Mouse (Mus musculus) olfactory bulb, adult 2 months (tissue): ENCODE results near the gene Sept1. TPM values are rescaled to one million over a fixed set of nuclear protein-coding genes. Genes with fewer than 3 reads are reported as not detected.
A peak's percentile ranks its signal among the peaks of the same experiment; 100 is the strongest.

ENCODE experiments used
- H3K27ac ChIP-seq: fragments of 200-500 bp; 2 replicates; pipeline ENCODE4 v1.5.1; 2012; ENCODE audit warnings: low read depth, low read length; ENCODE audit not compliant: insufficient read depth
- H3K4me1 ChIP-seq: fragments of 200-500 bp; 2 replicates; pipeline ENCODE4 v1.6.1; 2012; ENCODE audit warnings: low read length; ENCODE audit not compliant: control insufficient read depth, insufficient read depth
- H3K4me3 ChIP-seq: fragments of 200-500 bp; 2 replicates; pipeline ENCODE4 v1.5.1; 2012; ENCODE audit warnings: mild to moderate bottlenecking, low read depth, low read length, moderate library complexity; ENCODE audit not compliant: insufficient read depth
- CTCF ChIP-seq: fragments of 200-500 bp; IDR thresholded peaks from 2 replicates; pipeline ENCODE4 v1.5.1; 2012; ENCODE audit warnings: low read depth, mild to moderate bottlenecking, low read length, moderate library complexity; ENCODE audit not compliant: insufficient read depth
- POLR2A ChIP-seq: fragments of 200-500 bp; IDR thresholded peaks from 2 replicates; pipeline ENCODE4 v1.6.1; 2012; ENCODE audit warnings: mild to moderate bottlenecking, low read depth, low read length, moderate library complexity; ENCODE audit not compliant: insufficient read depth
- WGBS: fragments of 180-500 bp; shearing (Covaris S2); methylation state at CpG from one replicate; pipeline ENCODE4 v1.1.7; 2018; 5-methylcytosine and 5-hydroxymethylcytosine counted together
- polyA plus RNA-seq: library from polyadenylated mRNA; stranded (reverse); fragments of >200 nt; gene quantifications from 2 replicates; pipeline ENCODE4 v1.2.4, GENCODE M21; 2012; ENCODE audit warnings: low replicate concordance; ENCODE audit not compliant: missing spikeins, insufficient read depth, insufficient read length

The Sept1 gene
- polyA plus RNA-seq, result 2,394 TPM in 1 of 2 replicates, not detected in the other

- peak; percentile 55; the same call in 1 of the 2 replicates for TF ChIP-seq POLR2A
- TF ChIP-seq CTCF, result no peak
- under 1% methylated on average over 64 of the region's 64 CpGs for WGBS
- peak within 1 kb of the TSS; percentile 86 for H3K27ac ChIP-seq
- H3K4me1 ChIP-seq, result peaks cover 11% of the 10 kb centered on the region
- H3K4me3 ChIP-seq, result peak within 1 kb of the TSS; percentile 86
Observed at GRCm38 (mm10) chr7:127232622-127233367, at the start of gene Sept1, which contains the start of gene Zfp553. TSS of gene Sept1 (minus strand) at chr7:127233130. TSS of gene Zfp553 (plus strand) at chr7:127233061.

- Histone ChIP-seq H3K27ac (no peak overlapping the region), H3K4me3 (no peak overlapping the region), H3K4me1 (no peaks in the 10 kb centered on the region)
- TF ChIP-seq CTCF, result no peak
- TF ChIP-seq POLR2A, result no peak
- WGBS, result 65% methylated on average over 2 of the region's 2 CpGs
Observed at GRCm38 (mm10) chr7:127282190-127282589, 49.3 kb upstream of the Sept1 start.

- TF ChIP-seq POLR2A (no peak), CTCF (no peak)
- 80% methylated on average over 4 of the region's 4 CpGs for WGBS
- Histone ChIP-seq H3K27ac (no peak overlapping the region), H3K4me3 (no peak overlapping the region), H3K4me1 (no peaks in the 10 kb centered on the region)
Observed at GRCm38 (mm10) chr7:127281114-127281513, 48.2 kb upstream of the Sept1 start.

DNA sequence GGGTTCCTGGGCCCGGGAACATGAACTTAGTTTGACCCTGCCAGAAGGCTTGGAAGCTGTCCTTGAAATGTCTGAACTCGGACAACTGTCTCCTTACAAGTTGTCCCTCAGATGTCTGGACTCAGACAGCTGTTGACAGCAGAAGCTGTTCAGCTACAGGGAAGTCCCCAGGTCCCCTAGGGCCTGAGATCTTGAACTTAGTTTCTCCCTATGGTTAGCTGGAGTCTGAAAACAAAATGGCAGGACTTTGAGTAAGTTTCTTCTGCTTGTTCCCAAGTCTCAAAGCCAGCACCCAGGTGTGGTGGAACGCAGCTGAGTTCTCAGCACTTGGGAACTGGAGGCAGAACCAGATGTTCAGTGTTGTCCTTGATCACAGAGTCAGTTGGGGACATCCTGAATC, 47.2 kb upstream of the Sept1 start:
- 85% methylated on average over 3 of the region's 3 CpGs for WGBS
- Histone ChIP-seq H3K4me1 (no peaks in the 10 kb centered on the region), H3K27ac (no peak overlapping the region), H3K4me3 (no peak overlapping the region)
- no peak for TF ChIP-seq POLR2A
- TF ChIP-seq CTCF, result no peak

- Histone ChIP-seq H3K4me3 (no peak overlapping the region), H3K27ac (no peak overlapping the region), H3K4me1 (peaks cover 3% of the 10 kb centered on the region; the same call in 1 of the 2 replicates)
- WGBS, result 24% methylated on average over 8 of the region's 8 CpGs
- TF ChIP-seq POLR2A, result no peak
- TF ChIP-seq CTCF, result no peak
Observed at GRCm38 (mm10) chr7:127278311-127278710, 45.4 kb upstream of the Sept1 start.

- no peak overlapping the region for H3K27ac ChIP-seq
- 82% methylated on average over 5 of the region's 5 CpGs for WGBS
- peaks cover 11% of the 10 kb centered on the region for H3K4me1 ChIP-seq
- H3K4me3 ChIP-seq, result no peak overlapping the region
- no peak for TF ChIP-seq POLR2A
Observed at GRCm38 (mm10) chr7:127276519-127276961, 43.6 kb upstream of the Sept1 start.

DNA sequence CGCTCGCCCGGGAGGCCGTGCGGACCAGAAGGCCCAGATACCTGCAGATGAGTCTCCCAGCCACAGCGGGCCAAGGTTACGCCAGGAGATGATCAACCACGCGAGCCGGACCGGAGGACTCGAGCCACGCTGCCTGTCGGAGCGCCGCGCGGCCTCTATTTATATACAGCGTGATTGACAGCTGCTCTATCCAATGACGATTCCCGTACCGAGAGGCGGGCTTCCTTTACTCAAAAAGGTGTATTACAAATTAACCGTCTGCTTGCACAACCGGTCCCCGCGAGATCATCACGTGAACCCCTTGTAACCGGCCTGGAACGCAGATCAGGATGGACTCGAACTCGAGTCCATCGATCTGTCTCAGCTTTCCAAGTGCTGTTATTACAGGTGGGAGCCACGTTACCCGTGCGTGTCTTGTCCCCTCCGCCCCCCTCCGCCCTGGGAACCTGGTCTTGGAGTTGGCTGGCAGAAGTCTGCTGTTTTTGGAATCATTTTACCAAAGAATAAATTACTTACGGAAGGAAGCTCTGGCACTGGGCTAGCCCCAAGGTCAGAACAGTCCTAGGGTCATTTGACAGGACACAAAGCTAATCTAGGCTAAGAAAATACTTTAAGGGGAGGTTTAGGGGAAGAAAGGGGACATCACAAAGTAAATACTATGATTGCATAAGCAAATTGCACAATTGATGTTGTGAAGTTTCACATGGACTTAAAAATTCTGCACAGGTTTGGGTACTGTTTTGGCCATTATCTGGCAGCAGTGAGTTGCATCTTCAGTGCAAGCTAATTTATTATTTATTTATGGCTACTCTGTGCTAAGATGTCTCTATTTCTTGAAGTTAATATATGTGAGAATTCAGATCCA, 41.2 kb upstream of the Sept1 start, which contains the start of gene Sephs2:
Sephs2 (minus strand) TSS at position 131 of the 865 bp plus-strand sequence.
- 2% methylated on average over 39 of the region's 39 CpGs for WGBS
- no peak for TF ChIP-seq CTCF
- peak; percentile 87 for TF ChIP-seq POLR2A
- peak within 1 kb of the TSS; percentile 18 for H3K27ac ChIP-seq
- H3K4me1 ChIP-seq, result peaks cover 11% of the 10 kb centered on the region
- H3K4me3 ChIP-seq, result peak within 1 kb of the TSS; percentile 74

DNA sequence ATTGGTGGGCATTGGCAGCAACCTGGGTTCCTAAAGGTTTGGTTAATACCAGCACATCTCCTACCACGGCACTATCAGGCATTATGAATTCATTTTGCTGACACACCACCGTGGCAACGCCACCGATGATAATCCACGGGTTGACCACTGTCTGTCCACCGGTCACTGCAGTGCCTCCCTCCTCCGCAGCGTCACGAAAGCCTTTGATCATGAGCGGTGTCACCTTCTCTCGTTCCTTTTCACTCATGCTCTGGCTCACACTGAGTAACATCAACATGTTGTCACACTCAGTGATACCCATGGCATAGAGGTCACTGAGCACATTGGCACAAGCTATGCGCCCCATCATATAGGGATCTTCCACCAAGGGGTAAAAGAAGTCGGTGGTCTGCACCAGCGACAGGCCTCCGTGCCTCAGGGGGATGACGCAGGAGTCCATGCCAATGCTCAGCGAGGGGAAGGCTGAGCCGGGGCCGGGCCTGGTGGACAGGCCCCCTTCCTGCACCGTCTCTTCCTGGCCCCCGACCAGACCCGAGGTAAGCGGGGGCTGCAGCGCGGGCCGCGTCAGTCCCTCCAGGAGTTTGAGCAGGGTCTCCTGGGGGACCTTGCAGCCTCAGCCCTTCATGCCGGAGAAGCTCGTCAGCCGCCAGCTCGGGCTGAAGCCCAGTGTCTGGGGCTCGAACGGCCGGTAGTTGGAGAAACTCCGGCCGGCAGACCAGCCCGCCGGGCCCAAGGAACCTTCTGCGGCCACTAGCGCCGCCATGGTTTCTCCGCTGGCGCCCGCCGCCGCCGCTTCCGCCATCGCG, 40.4 kb upstream of the Sept1 start:
- H3K4me1 ChIP-seq, result peaks cover 11% of the 10 kb centered on the region
- H3K4me3 ChIP-seq, result peak overlapping the region; percentile 74
- no peak for TF ChIP-seq POLR2A
- TF ChIP-seq CTCF, result no peak
- H3K27ac ChIP-seq, result peak overlapping the region; percentile 18
- 14% methylated on average over 50 of the region's 50 CpGs for WGBS
